Comparison of ENCODE assay signal across 9 mouse cellular contexts in genomic region chr9:43934691-43935064, GRCm38 (mm10).
DNase-seq lines count a peak whose midpoint lies in the region; ATAC-seq lines count a peak whose summit lies in the region.
"Had no signal": no experiment of that assay in that cellular context is flagged by ENCODE, and none has a peak within 500 bp of the region (broad histone marks: within the 10 kb centered on the region; RNA-seq: fewer than 3 reads in every experiment).

No protein-coding gene starts in this region.

- H3K4me3 ChIP-seq in forebrain, embryonic 12.5 days (replicated peaks): no peak overlapping the region
- H3K4me3 ChIP-seq in forebrain, embryonic 11.5 days (ENCODE audit: low read depth, low read length): no peak overlapping the region
- H3K4me3 ChIP-seq in hindbrain, embryonic 16.5 days (ENCODE audit: low read length): no peak overlapping the region
- no peak overlapping the region for H3K4me3 ChIP-seq in limb, embryonic 11.5 days (ENCODE audit: low read depth, low read length)
- H3K4me3 ChIP-seq: hindbrain, embryonic 15.5 days had no signal

- H3K27me3 ChIP-seq in forebrain, embryonic 12.5 days: peaks cover 68% of the 10 kb centered on the region
- peaks cover 4% of the 10 kb centered on the region; the same call in 1 of the 2 replicates for H3K27me3 ChIP-seq in forebrain, embryonic 11.5 days (ENCODE audit: control insufficient read depth, insufficient read depth, low read length)
- peaks cover 2% of the 10 kb centered on the region; the same call in 1 of the 2 replicates for H3K27me3 ChIP-seq in hindbrain, embryonic 16.5 days (replicated peaks; ENCODE audit: control insufficient read depth, insufficient read depth, low read length)
- H3K27me3 ChIP-seq in limb, embryonic 11.5 days (ENCODE audit: control insufficient read depth, insufficient read depth, low read length): no peaks in the 10 kb centered on the region
- H3K27me3 ChIP-seq: hindbrain, embryonic 15.5 days had no signal

- WGBS in forebrain, embryonic 12.5 days: 27% methylated on average over 5 of the region's 5 CpGs
- WGBS in forebrain, embryonic 11.5 days: 23% methylated on average over 5 of the region's 5 CpGs
- WGBS in hindbrain, embryonic 16.5 days: 19% methylated on average over 5 of the region's 5 CpGs
- WGBS in limb, embryonic 11.5 days: 7% methylated on average over 5 of the region's 5 CpGs

- peak overlapping the region; percentile 69; the same call in 1 of the 2 replicates for H3K27ac ChIP-seq in forebrain, embryonic 12.5 days
- no peak overlapping the region for H3K27ac ChIP-seq in forebrain, embryonic 11.5 days (ENCODE audit: low read depth, low read length)
- H3K27ac ChIP-seq in hindbrain, embryonic 16.5 days (ENCODE audit: low read depth, low read length): peak overlapping the region; percentile 12; the same call in 1 of the 2 replicates
- no peak overlapping the region for H3K27ac ChIP-seq in limb, embryonic 11.5 days (replicated peaks; ENCODE audit: low read depth, low read length)
- H3K27ac ChIP-seq: hindbrain, embryonic 15.5 days had no signal

- no peak overlapping the region for H3K9ac ChIP-seq in forebrain, embryonic 12.5 days
- no peak overlapping the region for H3K9ac ChIP-seq in forebrain, embryonic 11.5 days (ENCODE audit: low read length)
- H3K9ac ChIP-seq in hindbrain, embryonic 16.5 days (ENCODE audit: low read depth, low read length): no peak overlapping the region
- H3K9ac ChIP-seq in limb, embryonic 11.5 days (ENCODE audit: low read length): no peak overlapping the region
- H3K9ac ChIP-seq: hindbrain, embryonic 15.5 days had no signal

- H3K4me1 ChIP-seq in forebrain, embryonic 12.5 days: peaks cover 49% of the 10 kb centered on the region
- peaks cover 24% of the 10 kb centered on the region for H3K4me1 ChIP-seq in forebrain, embryonic 11.5 days (replicated peaks; ENCODE audit: control insufficient read depth, insufficient read depth, low read length)
- H3K4me1 ChIP-seq in hindbrain, embryonic 16.5 days (ENCODE audit: control insufficient read depth, insufficient read depth, low read depth, low read length): peaks cover 25% of the 10 kb centered on the region
- no peaks in the 10 kb centered on the region for H3K4me1 ChIP-seq in limb, embryonic 11.5 days (ENCODE audit: control insufficient read depth, insufficient read depth, low read length)

- H3K9me3 ChIP-seq in forebrain, embryonic 12.5 days: no peaks in the 10 kb centered on the region
- H3K9me3 ChIP-seq in forebrain, embryonic 11.5 days (ENCODE audit: control insufficient read depth, low read length): no peaks in the 10 kb centered on the region
- no peaks in the 10 kb centered on the region for H3K9me3 ChIP-seq in hindbrain, embryonic 16.5 days (ENCODE audit: control insufficient read depth, low read length)
- H3K9me3 ChIP-seq in limb, embryonic 11.5 days (ENCODE audit: control insufficient read depth, low read length): no peaks in the 10 kb centered on the region
- H3K9me3 ChIP-seq: hindbrain, embryonic 15.5 days had no signal

- H3K4me2 ChIP-seq in forebrain, embryonic 12.5 days: peak overlapping the region; percentile 19
- H3K4me2 ChIP-seq in forebrain, embryonic 11.5 days (ENCODE audit: low read depth, low read length, severe bottlenecking): no peak overlapping the region
- H3K4me2 ChIP-seq in hindbrain, embryonic 16.5 days (ENCODE audit: low read length): no peak overlapping the region
- H3K4me2 ChIP-seq in limb, embryonic 11.5 days (ENCODE audit: low read depth, severe bottlenecking): no peak overlapping the region
- H3K4me2 ChIP-seq: hindbrain, embryonic 15.5 days had no signal

- H3K36me3 ChIP-seq in forebrain, embryonic 12.5 days (replicated peaks): no peaks in the 10 kb centered on the region
- H3K36me3 ChIP-seq in forebrain, embryonic 11.5 days (ENCODE audit: control insufficient read depth, insufficient read depth, low read length): no peaks in the 10 kb centered on the region
- H3K36me3 ChIP-seq in hindbrain, embryonic 16.5 days (ENCODE audit: control insufficient read depth, insufficient read depth, low read length): no peaks in the 10 kb centered on the region
- no peaks in the 10 kb centered on the region for H3K36me3 ChIP-seq in limb, embryonic 11.5 days (ENCODE audit: control insufficient read depth, insufficient read depth, low read length)
- H3K36me3 ChIP-seq: hindbrain, embryonic 15.5 days had no signal

- no peak for ATAC-seq in forebrain, embryonic 12.5 days (ENCODE audit: low FRiP score)
- no peak for ATAC-seq in forebrain, embryonic 11.5 days (replicated peaks; ENCODE audit: low FRiP score)
- ATAC-seq in hindbrain, embryonic 16.5 days: no peak
- no peak for ATAC-seq in limb, embryonic 11.5 days (ENCODE audit: insufficient number of reproducible peaks, low FRiP score, low TSS enrichment, low read depth)

- intact Hi-C loops in left cerebral cortex, postnatal 14 days (cut with DNase I): no loop called here

- DNase-seq in forebrain, embryonic 11.5 days (ENCODE audit: low spot score): no peak
- peak; percentile 27 for DNase-seq in ES-CJ7 (ENCODE audit: low read depth, low spot score)
- DNase-seq in limb, embryonic 11.5 days (ENCODE audit: low spot score): peak; percentile 73
- no peak for DNase-seq in spleen, adult 18-20 months
- no peak for DNase-seq in left cerebral cortex, postnatal 14 days (ENCODE audit: low spot score in 2 of 2)
- DNase-seq in urinary bladder, postnatal 10 days (ENCODE audit: low spot score): no peak

Comparison
In these comparisons a context has a peak if more than half of its experiments do, and no peak if none do; other contexts are left out.
1. H3K27ac ChIP-seq: peak in forebrain, embryonic 12.5 days (single experiment) and hindbrain, embryonic 16.5 days (single experiment); none in forebrain, embryonic 11.5 days (single experiment) and limb, embryonic 11.5 days (single experiment).
2. DNase-seq: peak in ES-CJ7 (single experiment) and limb, embryonic 11.5 days (single experiment); none in forebrain, embryonic 11.5 days (single experiment), spleen, adult 18-20 months (0 of 2), left cerebral cortex, postnatal 14 days (0 of 2) and urinary bladder, postnatal 10 days (single experiment).